Comparison of ENCODE assay signal across 21 mouse cellular contexts in genomic region chr15:86191505-86191904, GRCm38 (mm10). TPM values are rescaled to one million over a fixed set of nuclear protein-coding genes. Genes with fewer than 3 reads are reported as not detected.
DNase-seq lines count a peak whose midpoint lies in the region; ATAC-seq and TF ChIP-seq lines count a peak whose summit lies in the region.
"Had no signal": no experiment of that assay in that cellular context is flagged by ENCODE, and none has a peak within 500 bp of the region (broad histone marks: within the 10 kb centered on the region; RNA-seq: fewer than 3 reads in every experiment).

No protein-coding gene starts in this region.

- no peak for TF ChIP-seq EP300 in lung, postnatal 0 days (IDR thresholded peaks at IDR 0.05)

- H3K9me3 ChIP-seq in lung, postnatal 0 days (ENCODE audit: low read length): no peaks in the 10 kb centered on the region
- no peaks in the 10 kb centered on the region for H3K9me3 ChIP-seq in midbrain, embryonic 14.5 days (ENCODE audit: control insufficient read depth, low read length)
- H3K9me3 ChIP-seq in forebrain, postnatal 0 days (ENCODE audit: low read length): no peaks in the 10 kb centered on the region
- H3K9me3 ChIP-seq: hindbrain, embryonic 13.5 days; neural tube, embryonic 15.5 days; stomach, embryonic 15.5 days had no signal

- no peak overlapping the region for H3K9ac ChIP-seq in lung, postnatal 0 days (replicated peaks; ENCODE audit: low read depth)
- H3K9ac ChIP-seq in midbrain, embryonic 14.5 days (replicated peaks; ENCODE audit: low read length): no peak overlapping the region
- no peak overlapping the region for H3K9ac ChIP-seq in forebrain, postnatal 0 days
- H3K9ac ChIP-seq: hindbrain, embryonic 13.5 days; lung, embryonic 14.5 days; neural tube, embryonic 15.5 days; stomach, embryonic 15.5 days had no signal

- H3K27me3 ChIP-seq in lung, postnatal 0 days (replicated peaks; ENCODE audit: insufficient read depth, low read length): no peaks in the 10 kb centered on the region
- H3K27me3 ChIP-seq in midbrain, embryonic 14.5 days (ENCODE audit: control insufficient read depth, insufficient read depth, low read length): no peaks in the 10 kb centered on the region
- H3K27me3 ChIP-seq in forebrain, postnatal 0 days (ENCODE audit: insufficient read depth, low read length): no peaks in the 10 kb centered on the region
- H3K27me3 ChIP-seq: hindbrain, embryonic 13.5 days; neural tube, embryonic 15.5 days; stomach, embryonic 15.5 days had no signal

- no peak overlapping the region for H3K4me2 ChIP-seq in lung, postnatal 0 days (replicated peaks; ENCODE audit: low read depth, low read length)
- H3K4me2 ChIP-seq in midbrain, embryonic 14.5 days (ENCODE audit: low read length): no peak overlapping the region
- H3K4me2 ChIP-seq in forebrain, postnatal 0 days (ENCODE audit: low read depth): no peak overlapping the region
- H3K4me2 ChIP-seq: hindbrain, embryonic 13.5 days; lung, embryonic 14.5 days; neural tube, embryonic 15.5 days; stomach, embryonic 15.5 days had no signal

- peak; percentile 30 for DNase-seq in lung, postnatal 0 days (ENCODE audit: low spot score)
- DNase-seq in lung, postnatal 14 days: no peak
- peak; percentile 17 for DNase-seq in CD4-positive, CD25-positive, alpha-beta regulatory T cell, adult 2 months (ENCODE audit: low read depth, low spot score)
- no peak for DNase-seq in midbrain, embryonic 14.5 days
- no peak for DNase-seq in forebrain, postnatal 0 days
- DNase-seq: cerebellum, postnatal 36 days; heart, adult 2 months; kidney, postnatal 10 days; left cerebral cortex, postnatal 4 days; lung, embryonic 14.5 days; right cerebral cortex, postnatal 4 days had no signal

- ATAC-seq in lung, postnatal 0 days: no peak
- peak; percentile 65 for ATAC-seq in granulocyte monocyte progenitor cell, adult 5-6 weeks (replicated peaks; ENCODE audit: poor library complexity, severe bottlenecking)
- ATAC-seq in monocyte, adult 5-6 weeks (replicated peaks; ENCODE audit: insufficient number of reproducible peaks, low FRiP score, low TSS enrichment, poor library complexity, severe bottlenecking): 0 out of 2 replicates have a peak, but pooled peaks have one; percentile 42
- no peak for ATAC-seq in midbrain, embryonic 14.5 days (ENCODE audit: low FRiP score, low TSS enrichment)
- ATAC-seq in erythroid progenitor cell, adult 5-6 weeks (replicated peaks; ENCODE audit: low FRiP score, poor library complexity, severe bottlenecking): no peak
- ATAC-seq in forebrain, postnatal 0 days: no peak
- ATAC-seq: intestine, postnatal 0 days had no signal

- peaks cover 10% of the 10 kb centered on the region; the same call in 1 of the 2 replicates for H3K4me1 ChIP-seq in lung, postnatal 0 days (ENCODE audit: insufficient read depth, low read depth, low read length)
- H3K4me1 ChIP-seq in midbrain, embryonic 14.5 days (ENCODE audit: control insufficient read depth, insufficient read depth, low read length): peaks cover 12% of the 10 kb centered on the region
- H3K4me1 ChIP-seq in forebrain, postnatal 0 days (ENCODE audit: insufficient read depth): 0 out of 2 replicates have a peak, but pooled peaks cover 2% of the 10 kb centered on the region

- no peak for TF ChIP-seq CTCF in lung, postnatal 0 days (IDR thresholded peaks at IDR 0.05)
- no peak for TF ChIP-seq CTCF in forebrain, postnatal 0 days (IDR thresholded peaks at IDR 0.05; ENCODE audit: low read depth)

- no peak overlapping the region for H3K4me3 ChIP-seq in lung, postnatal 0 days (ENCODE audit: low read depth, low read length)
- no peak overlapping the region for H3K4me3 ChIP-seq in midbrain, embryonic 14.5 days (replicated peaks; ENCODE audit: low read depth, low read length)
- H3K4me3 ChIP-seq in forebrain, postnatal 0 days (ENCODE audit: low read depth, low read length): no peak overlapping the region
- H3K4me3 ChIP-seq: embryonic facial prominence, embryonic 10.5 days; erythroblast, embryonic 14.5 days; heart, adult 2 months; hindbrain, embryonic 13.5 days; layer of hippocampus, adult 2 months; neural tube, embryonic 15.5 days; stomach, embryonic 15.5 days had no signal

- peak overlapping the region; percentile 33; the same call in 1 of the 2 replicates for H3K27ac ChIP-seq in lung, postnatal 0 days (ENCODE audit: low read length)
- no peak overlapping the region for H3K27ac ChIP-seq in midbrain, embryonic 14.5 days (replicated peaks; ENCODE audit: low read depth, low read length)
- no peak overlapping the region for H3K27ac ChIP-seq in forebrain, postnatal 0 days (ENCODE audit: low read depth, low read length)
- H3K27ac ChIP-seq: embryonic facial prominence, embryonic 10.5 days; heart, adult 2 months; hindbrain, embryonic 13.5 days; layer of hippocampus, adult 2 months; neural tube, embryonic 15.5 days; stomach, embryonic 15.5 days had no signal

- 39% methylated on average over 1 of the region's 1 CpGs for WGBS in lung, postnatal 0 days
- WGBS in midbrain, embryonic 14.5 days: 55% methylated on average over 1 of the region's 1 CpGs
- WGBS in forebrain, postnatal 0 days: 70% methylated on average over 1 of the region's 1 CpGs

- no peaks in the 10 kb centered on the region for H3K36me3 ChIP-seq in lung, postnatal 0 days (ENCODE audit: insufficient read depth, low read length)
- no peaks in the 10 kb centered on the region for H3K36me3 ChIP-seq in midbrain, embryonic 14.5 days (ENCODE audit: control insufficient read depth, insufficient read depth, low read length)
- H3K36me3 ChIP-seq in forebrain, postnatal 0 days (ENCODE audit: insufficient read depth): no peaks in the 10 kb centered on the region
- H3K36me3 ChIP-seq: embryonic facial prominence, embryonic 10.5 days; hindbrain, embryonic 13.5 days; neural tube, embryonic 15.5 days; stomach, embryonic 15.5 days had no signal

RNA-seq across cellular contexts. Expression of gene Cerk, which starts 5.6 kb away (rescaled TPM):
- polyA plus RNA-seq in lung, postnatal 0 days (2015; fragmentation: Nextera tagmentation; extraction: Ambion mirVana): 16.9 and 20.0 TPM in 2 replicates
- total RNA-seq in granulocyte monocyte progenitor cell, adult 5-6 weeks (2014; fragmentation: Nextera tagmentation): 26.3 and 29.8 TPM in 2 replicates
- 41.4 and 47.9 TPM in 2 replicates for total RNA-seq in granulocyte monocyte progenitor cell, adult 5-6 weeks (2017)
- 37.3 to 42.5 TPM (median 38.1 TPM) in 3 replicates for total RNA-seq in monocyte, adult 5-6 weeks (2017)
- polyA plus RNA-seq in midbrain, embryonic 14.5 days (2014; fragmentation: Nextera tagmentation; extraction: Ambion mirVana): 20.3 and 23.5 TPM in 2 replicates
- total RNA-seq in erythroid progenitor cell, adult 5-6 weeks (2015; ENCODE audit: low replicate concordance): 7.9 and 10.1 TPM in 2 replicates
- 5.5 and 10.0 TPM in 2 replicates for total RNA-seq in erythroid progenitor cell, adult 5-6 weeks (2017; ENCODE audit: low replicate concordance)
- total RNA-seq in forebrain, postnatal 0 days (2014; rRNA removed): 31.7 and 32.9 TPM in 2 replicates
- polyA plus RNA-seq in forebrain, postnatal 0 days (2015; fragmentation: Nextera tagmentation; extraction: Ambion mirVana): 14.5 and 18.0 TPM in 2 replicates

RNA-seq across cellular contexts. Expression of gene Tbc1d22a, which starts 22.8 kb away (rescaled TPM):
- 11.8 and 13.1 TPM in 2 replicates for polyA plus RNA-seq in lung, postnatal 0 days (2015; fragmentation: Nextera tagmentation; extraction: Ambion mirVana)
- total RNA-seq in granulocyte monocyte progenitor cell, adult 5-6 weeks (2014; fragmentation: Nextera tagmentation): 18.6 and 18.8 TPM in 2 replicates
- total RNA-seq in granulocyte monocyte progenitor cell, adult 5-6 weeks (2017): 26.5 and 46.7 TPM in 2 replicates
- total RNA-seq in monocyte, adult 5-6 weeks (2017): 24.4 to 47.7 TPM (median 28.3 TPM) in 3 replicates
- polyA plus RNA-seq in midbrain, embryonic 14.5 days (2014; fragmentation: Nextera tagmentation; extraction: Ambion mirVana): 9.3 and 11.9 TPM in 2 replicates
- total RNA-seq in erythroid progenitor cell, adult 5-6 weeks (2015; ENCODE audit: low replicate concordance): 7.6 and 9.2 TPM in 2 replicates
- total RNA-seq in erythroid progenitor cell, adult 5-6 weeks (2017; ENCODE audit: low replicate concordance): 8.2 and 12.9 TPM in 2 replicates
- 20.5 and 22.1 TPM in 2 replicates for total RNA-seq in forebrain, postnatal 0 days (2014; rRNA removed)
- 12.1 and 13.1 TPM in 2 replicates for polyA plus RNA-seq in forebrain, postnatal 0 days (2015; fragmentation: Nextera tagmentation; extraction: Ambion mirVana)

Comparison
In these comparisons a context has a peak if more than half of its experiments do, and no peak if none do; other contexts are left out.
1. DNase-seq: peak in lung, postnatal 0 days (single experiment) and CD4-positive, CD25-positive, alpha-beta regulatory T cell, adult 2 months (single experiment); none in lung, postnatal 14 days (single experiment), midbrain, embryonic 14.5 days (single experiment) and forebrain, postnatal 0 days (single experiment).
2. ATAC-seq: peak in granulocyte monocyte progenitor cell, adult 5-6 weeks (single experiment) and monocyte, adult 5-6 weeks (single experiment); none in lung, postnatal 0 days (single experiment), midbrain, embryonic 14.5 days (single experiment), erythroid progenitor cell, adult 5-6 weeks (single experiment) and forebrain, postnatal 0 days (single experiment).